Mouse (Mus musculus) hematopoietic stem cell, adult 5-6 weeks (primary cell): ENCODE measurements at regions not wholly inside any gene's neighbourhood (a gene's known extent, or its start where the extent isn't known, plus 50 kb on each side); places are given as distances from the start of the nearest gene placed in this dataset.

Source experiments
- ATAC-seq, 2 experiments: fragments of 125-278 bp in 1 of 2; replicated peaks in 1 of 2; 2 replicates each; pipeline ENCODE4 v1.8.0; 2016 to 2017; ENCODE audit warnings: inconsistent platforms in 2 of 2, mild to moderate bottlenecking in 2 of 2, moderate number of reproducible peaks in 2 of 2, low read depth in 1 of 2, moderate TSS enrichment in 1 of 2; ENCODE audit not compliant: low FRiP score in 2 of 2, poor library complexity in 2 of 2, severe bottlenecking in 2 of 2, insufficient read depth in 1 of 2, low TSS enrichment in 1 of 2

DNA sequence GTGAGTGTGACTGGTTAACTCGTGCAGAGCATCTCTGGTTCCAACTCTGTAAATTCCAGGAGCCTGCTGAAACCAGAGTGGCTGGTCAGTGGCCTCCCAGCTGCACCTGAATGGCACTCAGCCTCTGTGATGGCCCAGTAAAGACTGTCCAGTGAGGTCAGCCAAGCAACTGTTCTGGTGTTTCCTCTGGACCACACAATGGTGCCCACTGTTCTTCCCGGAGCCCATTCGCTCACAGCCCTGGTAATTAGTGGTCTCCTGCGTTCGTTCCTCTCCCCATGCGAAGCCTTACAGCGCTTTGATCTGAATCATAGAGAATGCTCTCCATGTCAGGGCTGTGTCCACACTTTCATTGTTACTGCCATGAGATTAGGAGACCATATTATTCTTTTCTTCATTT, 75.5 kb downstream of the Enkur start:
- ATAC-seq: no peak

DNA sequence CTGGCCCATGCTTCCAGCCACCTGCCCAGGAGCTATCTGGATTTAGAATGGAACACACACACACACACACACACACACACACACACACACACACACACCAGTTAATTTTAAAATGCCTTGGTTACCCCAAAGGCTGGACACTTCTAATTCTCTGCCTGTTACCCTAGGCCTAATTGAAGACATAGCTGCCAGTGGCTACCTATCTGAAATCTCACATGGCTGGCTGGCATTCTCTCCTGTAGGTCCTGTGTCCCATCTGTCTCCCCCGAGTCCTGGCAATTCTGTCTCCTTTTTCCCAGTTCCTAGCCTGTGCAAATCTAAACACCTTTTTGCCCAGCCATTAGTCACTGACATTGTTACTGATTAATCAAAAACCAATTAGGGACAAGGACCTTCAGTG, 78.6 kb downstream of the Enkur start:
- no peak for ATAC-seq

DNA sequence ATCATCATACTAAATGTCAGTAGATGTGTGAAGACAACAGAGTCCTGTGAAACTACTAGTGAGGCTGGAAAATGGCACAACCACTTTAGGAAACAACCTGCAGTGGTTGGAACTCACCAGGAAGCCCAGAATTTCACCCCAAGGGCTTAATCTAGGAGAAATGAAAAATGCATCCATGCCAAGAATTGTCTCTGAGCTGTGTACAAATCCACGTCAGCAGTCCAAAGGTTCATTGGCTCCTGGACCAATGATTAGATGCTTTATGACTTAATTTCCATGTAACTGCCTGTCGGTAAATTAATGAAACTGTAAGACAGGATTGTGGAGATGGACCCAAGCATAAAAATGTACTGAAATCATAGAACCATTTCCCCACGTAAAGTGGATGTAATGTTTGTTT, 82.7 kb downstream of the Enkur start:
- no peak for ATAC-seq

DNA sequence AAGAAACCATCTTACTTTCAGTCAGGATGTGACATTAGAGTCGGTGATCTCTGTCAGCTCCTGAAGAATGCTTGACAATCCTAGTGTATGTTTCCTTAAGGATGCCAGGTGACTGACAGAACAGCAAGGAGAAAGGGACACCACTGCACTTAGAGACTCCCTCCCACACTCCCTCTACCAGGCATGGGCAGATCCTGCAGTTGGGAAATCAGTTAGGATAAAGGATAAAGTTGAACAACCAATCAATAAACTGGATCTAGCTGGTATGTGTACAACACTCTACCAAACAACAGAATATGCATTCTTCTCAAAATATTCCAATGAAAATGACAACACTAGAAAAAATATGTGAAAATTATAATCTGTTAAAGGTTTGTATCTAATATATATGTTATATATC, 83.5 kb downstream of the Enkur start:
- no peak for ATAC-seq

DNA sequence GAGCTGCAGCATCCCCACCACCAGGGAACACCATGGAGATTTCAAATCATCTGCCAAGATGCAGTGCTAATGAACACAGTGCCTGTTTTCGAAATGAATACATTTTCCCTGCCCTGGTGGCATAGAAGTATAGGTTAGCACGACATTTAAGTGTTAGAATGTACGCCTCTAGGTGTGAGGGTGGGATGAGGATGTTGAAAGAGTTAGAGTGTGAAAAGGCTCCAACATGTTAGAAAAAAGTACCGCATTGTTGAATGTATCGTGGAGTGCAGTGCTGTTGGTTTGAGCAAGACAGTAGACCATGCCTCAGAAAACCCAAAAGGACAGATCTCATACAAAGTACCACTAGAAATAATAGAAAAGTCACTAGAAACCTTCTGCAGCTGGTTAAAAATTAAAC, 88.3 kb downstream of the Enkur start:
- ATAC-seq: 0 out of 4 replicates have a peak, but pooled peaks of 1 of the 2 experiments have one; percentile 17

DNA sequence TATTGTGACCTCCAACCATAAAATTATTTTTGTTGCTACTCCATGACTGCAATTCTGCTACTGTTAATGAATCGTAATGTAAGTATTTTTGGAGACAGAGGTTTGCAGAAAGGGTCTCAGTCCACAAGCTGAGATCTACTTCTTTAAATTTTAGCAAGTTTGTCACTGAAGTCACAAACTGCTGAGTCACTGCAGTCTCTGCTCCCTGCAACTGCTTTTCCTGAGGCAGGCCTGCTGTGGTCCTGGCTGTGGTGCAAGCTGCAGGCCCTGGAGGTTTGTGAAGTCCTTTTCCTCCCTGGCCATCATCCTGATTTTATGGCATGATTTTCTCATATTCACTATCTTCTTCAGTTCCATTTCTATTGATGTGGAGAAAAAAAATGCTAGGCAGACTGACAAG, 93.6 kb downstream of the Enkur start:
- ATAC-seq: peak; percentile 89 to 95

DNA sequence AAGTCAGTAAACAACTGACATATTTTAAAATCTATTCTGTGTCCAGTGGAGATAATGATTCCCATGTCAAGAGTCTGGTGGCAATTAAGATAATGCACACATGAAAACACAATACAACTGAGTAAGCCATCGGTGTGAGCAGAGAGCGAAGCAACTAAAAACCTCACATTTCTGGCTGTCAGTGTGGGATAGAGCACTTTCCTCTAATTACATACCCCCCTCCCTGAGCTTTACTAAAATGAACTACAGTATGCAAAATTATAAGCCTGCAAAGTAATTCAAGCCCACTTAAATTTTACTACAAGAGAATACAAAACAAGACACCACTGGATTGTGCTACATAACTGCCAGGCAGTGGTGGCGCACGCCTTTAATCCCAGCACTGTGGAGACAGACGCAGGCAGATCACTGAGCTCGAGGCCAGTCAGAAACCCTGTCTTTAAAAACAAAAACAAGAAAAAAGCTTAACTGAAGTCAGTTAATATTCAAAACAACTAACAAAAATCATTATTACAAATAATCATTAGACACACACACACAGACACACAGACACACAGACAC, 104.8 kb downstream of the Enkur start:
- no peak for ATAC-seq

DNA sequence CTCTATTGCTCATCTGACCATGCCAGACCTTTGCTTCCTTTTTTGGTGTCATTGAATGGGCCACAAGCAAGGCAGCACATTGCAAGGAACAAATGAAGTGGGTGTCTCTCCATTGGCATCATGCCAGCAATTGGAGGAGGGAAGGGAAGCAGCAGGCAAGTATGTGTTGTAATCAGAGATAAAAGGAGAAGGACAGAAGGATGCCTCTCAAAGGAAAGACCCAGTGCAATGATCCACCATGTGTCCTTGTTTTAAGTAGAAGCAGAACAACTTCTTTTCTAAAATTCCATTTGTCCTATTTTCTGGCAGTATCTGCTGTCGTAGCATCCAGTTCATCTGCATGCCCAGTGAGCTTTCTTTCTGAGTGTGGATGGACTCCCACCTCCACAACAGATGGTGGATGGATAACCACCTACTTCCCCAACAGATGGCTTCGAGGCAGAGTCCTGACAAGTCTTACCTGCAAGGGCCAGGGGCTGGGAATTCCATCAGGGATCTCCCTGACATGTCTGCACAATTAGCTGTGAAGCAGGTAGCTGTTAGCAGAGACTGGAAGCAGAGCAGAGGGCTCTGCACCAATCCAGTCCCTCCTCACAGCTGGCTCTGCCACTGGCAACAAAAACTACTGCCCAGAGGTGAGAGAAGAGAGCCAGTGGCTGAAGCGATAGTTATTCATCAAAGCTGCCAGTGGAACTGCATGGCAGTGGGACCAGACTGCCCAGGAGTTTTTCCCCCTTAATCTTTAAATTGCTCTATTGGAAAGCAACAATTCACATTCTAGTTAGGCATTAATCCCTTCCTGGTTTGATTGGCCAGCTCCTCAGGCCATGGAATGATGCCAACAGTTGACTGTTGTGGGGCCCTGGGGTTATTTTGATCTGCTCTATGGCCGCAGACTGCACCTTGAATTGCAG, 113.8 kb downstream of the Enkur start:
- ATAC-seq: no peak

DNA sequence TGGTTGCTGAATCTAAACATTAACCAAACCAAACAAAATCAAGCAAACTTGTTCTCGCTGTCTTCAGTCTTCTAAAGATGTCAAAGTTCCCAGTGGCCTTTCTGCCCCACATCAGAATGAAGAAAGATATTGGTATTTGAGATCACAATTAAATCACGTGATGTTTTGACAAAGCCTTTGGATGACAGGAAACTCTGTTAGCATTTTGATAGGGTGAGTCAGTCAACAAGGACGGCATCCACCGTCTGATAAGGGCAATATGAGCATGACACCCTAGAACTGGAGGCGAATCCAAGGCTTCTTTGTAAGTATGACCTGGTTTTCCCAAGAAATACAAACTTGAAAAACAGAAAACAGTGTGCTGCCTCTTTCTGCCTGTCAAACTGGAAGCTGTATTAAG, 116.8 kb upstream of the Arhgap21 start:
- ATAC-seq: no peak

DNA sequence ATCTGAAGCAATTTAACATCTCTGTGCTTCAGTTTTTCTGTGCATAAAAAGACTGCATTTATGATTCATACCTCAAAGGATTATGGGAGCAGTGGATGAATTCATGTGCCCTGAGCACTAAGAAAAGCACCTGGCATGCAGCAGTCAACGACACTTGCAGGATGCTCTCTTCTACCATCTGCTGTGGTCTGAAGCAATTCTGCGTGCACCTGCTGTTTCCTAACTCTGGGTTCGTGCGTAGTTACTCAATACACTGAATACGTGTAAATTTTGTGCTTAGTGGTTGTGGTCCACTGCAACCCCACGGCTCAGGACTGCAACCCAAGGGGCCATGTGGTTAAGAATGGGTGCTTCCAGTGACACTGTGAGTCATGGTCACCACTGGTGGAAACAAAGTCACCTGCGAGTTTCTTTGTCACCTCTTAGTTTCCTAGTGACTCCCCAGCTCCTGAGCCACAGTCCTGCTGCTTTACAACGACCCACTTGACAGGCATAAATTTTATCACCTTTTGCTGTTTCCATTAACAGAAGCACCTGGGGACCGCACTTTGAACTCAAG, 98.7 kb upstream of the Arhgap21 start:
- peak in 1 of 2 experiments; percentile 21; a peak in 1 of 4 replicates for ATAC-seq

DNA sequence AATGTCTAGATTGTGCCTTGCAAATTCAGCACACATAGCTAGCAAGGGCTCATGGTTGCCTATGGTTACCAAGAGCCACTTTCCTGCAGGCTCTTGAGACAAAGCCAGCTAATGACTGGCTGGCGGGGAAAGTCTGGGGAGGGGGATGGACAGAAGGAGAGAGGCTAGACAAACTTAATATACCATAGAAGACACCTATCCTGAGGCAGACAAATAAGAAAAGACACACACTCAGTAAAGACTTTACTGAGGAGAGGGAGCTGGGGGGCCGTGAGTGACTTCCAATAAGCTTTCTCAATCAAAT, 91.6 kb upstream of the Arhgap21 start:
- ATAC-seq: no peak

DNA sequence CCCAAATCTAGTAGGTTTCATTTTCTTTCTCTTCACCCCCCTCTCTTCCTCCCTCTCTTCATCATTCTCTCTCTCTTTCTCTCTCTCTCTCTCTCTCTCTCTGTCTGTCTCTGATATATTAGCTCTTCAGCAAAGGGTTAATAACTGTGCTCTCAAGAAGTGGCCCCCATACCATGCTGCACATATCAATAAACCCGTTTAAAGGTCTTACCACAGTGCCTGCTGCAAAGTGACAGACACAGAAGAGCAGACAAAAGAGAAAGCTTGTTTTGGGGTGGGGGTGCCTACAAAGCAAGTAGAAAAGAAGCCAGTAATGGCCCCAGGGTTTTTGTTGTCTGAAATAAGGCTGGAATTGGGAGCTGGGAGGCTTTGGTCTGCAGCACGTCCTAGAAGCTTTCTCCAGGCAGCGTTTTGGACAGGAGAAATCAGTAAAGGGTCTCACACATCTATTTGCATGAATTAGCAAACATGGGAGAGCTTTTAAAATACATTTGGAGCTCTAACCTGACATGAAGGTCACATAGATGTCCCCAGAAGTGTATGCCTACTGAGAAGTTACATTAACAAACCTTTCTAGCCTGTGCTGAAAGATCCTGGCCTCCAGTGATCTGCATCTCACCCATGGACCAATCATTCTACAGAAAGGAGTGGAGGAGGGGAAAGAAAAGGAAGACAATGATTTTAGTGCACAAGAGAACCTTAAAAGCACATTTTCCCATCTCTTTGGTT, 91.1 kb upstream of the Arhgap21 start:
- ATAC-seq: no peak

DNA sequence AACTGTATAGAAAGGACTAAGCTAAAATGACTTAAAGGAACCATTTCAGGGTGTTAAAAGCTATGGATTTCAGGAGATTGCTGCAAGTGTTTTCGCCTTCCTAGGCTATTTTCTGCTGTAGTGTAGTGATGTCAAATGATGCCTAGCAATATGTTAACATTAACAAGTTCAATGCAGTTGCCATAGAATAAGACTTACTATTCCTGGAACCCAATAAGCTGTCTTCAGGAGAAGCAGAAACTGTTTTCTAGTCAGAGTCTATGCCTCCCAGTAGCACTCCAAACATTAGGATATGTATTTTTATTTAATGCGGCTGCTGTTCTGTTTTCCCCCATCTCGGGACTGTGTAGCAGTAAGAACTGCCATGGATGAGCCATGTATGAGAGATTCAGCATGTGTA, 90.3 kb upstream of the Arhgap21 start:
- ATAC-seq: no peak

DNA sequence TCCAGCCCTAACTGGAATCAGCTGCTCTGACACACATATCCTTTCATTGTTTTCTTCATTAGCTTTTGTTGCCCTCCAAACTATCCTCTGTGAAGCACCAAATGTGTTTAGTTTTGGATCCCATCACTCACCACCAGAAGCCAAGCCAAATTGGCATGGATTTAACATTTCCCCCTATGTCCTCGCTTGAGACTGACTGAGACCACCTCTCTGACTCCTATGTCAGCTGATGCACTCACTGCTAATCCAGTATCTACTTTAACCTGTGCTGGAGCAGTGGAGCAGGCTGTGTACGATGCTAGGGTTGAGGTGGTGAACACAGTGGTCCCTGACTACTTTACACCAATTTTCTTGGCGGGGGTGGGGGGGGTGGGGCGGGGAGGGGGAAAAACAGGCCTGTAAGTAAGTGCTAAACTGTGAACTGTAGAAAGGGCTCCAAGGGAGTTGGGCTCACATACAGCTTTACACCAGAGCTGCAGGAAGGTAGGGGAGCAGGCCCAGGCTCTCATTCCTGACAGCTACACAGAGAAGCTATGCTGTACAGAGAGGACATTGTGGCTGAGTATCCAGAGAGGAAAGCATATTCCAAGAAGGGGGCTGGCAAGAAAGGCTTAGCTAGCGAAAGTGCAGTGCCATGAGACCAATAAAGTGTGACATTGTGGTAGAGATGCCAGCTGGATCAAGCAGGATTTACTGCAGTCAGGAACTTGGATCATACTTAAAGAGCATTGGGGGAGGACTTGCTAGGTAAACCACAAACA, 87.9 kb upstream of the Arhgap21 start:
- no peak for ATAC-seq

DNA sequence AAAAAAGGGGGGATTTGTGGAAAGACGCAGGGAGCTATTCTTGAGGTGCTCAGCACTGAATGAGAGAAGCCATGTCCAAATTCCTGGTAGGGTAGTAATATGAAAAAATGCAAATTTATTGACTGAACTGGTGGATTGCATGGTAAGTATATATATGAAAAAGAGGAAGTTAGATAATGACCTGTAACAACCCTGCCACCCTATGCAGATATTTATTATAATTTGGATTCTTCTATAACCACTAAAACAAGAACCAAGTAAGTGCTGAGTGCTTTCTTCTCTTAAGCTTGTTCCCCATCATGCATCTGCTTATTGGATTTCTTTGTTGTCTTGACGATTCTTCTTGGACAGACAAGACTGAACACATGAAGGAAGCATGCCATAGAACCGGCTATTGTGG, 86.7 kb upstream of the Arhgap21 start:
- peak in 1 of 2 experiments; percentile 26; a peak in 1 of 4 replicates for ATAC-seq

DNA sequence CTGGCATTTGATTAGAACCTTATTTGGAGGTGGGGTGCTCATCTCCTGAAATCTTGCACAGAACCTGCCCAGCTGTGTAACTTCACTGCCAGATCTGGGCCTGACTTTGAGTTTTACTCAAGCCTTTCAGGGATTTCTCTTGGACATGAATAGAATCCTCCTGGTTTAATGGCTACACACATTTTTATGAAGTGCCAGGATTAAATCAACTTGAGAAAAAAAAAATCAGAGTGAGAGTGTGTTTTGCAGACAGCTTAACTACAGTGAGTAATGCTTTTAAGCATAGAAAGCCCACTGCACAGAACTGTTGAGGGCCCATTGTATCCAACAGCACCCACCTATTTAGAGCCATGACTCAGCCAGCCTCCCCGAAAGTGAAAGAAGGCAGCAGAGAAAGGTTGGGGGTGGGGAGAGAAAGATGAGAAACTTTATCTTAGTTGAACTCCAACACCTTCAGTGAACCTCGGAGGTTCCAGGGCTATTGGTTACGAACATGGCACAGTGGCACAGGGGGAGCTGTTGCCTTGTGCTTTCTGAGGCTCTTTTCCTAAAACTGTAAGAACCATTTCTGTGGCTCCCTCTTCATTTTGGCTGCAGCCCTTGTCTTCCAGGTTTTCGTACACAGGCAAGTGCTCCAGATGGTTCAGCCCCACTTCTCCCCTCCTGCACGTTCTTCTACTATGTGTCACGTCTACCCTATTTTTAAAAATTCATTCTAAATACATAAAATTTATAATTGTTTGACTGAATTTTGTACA, 85.8 kb upstream of the Arhgap21 start:
- ATAC-seq: peak; percentile 36 to 74; a peak in 3 of 4 replicates

DNA sequence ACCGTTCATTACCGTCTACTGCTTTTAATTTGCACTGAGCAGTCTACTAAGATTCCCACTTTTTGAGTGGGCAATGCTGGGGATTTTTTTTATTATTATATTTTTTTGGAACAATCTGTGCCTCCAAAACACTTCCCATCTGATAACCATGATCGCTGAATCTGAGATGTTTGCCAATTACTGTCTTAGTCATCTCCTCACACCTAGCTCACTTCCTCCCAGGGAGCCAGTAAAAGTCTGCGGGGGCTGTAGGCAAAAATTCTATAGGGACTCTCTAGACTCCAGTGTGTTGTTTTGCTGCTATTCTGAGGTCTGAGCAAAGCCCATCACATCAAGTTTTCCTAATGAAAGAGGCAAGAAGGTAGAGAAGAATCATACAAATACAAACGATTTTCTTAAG, 84.9 kb upstream of the Arhgap21 start:
- ATAC-seq: no peak
